10 mouse cellular contexts compared by ENCODE assay signal in the genomic region with DNA sequence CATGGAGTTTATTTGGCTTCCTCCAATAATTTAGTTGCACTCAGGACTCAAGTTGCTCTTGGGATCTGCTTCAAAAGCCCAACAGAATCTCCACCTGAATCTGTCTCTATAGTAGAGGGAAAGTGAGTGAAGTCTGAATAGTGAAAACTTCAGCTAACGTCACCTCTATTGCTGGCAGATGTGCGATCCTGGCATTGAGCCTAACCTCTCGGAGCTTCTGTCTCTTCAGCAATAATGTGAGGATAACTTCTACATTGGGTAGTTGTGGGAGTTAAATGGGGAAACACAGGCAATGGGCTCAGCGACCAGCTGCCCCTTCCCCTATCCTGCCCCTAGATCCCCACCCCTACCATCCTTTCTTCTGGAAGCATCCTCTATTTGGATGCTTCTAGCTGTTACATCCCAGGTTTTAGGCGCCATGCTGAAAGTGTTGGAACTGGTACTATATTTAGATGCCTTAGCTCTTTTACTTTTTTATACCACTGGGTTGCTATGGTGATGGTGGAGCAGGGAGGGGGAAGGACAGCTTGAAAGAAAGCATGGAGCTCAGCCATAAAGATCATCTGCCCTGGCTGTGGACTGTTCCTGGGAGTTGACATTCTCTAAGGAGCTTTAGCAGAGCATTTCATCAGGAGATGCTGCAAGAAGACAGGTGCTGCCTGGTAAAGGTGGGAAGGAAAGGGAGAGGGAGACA.
A peak's percentile ranks its signal among the peaks of the same experiment; 100 is the strongest.
DNase-seq lines count a peak whose midpoint lies in the region; ATAC-seq and TF ChIP-seq lines count a peak whose summit lies in the region.
"Had no signal": no experiment of that assay in that cellular context is flagged by ENCODE, and none has a peak within 500 bp of the region (broad histone marks: within the 10 kb centered on the region; RNA-seq: fewer than 3 reads in every experiment).

No protein-coding gene starts in this region.

- no peaks in the 10 kb centered on the region for H3K9me3 ChIP-seq in limb, embryonic 14.5 days (ENCODE audit: control insufficient read depth, low read length)
- H3K9me3 ChIP-seq in limb, embryonic 10.5 days (replicated peaks): no peaks in the 10 kb centered on the region
- H3K9me3 ChIP-seq in lung, postnatal 0 days (ENCODE audit: low read length): no peaks in the 10 kb centered on the region
- H3K9me3 ChIP-seq: liver, embryonic 15.5 days had no signal

- no peak overlapping the region for H3K9ac ChIP-seq in limb, embryonic 14.5 days (ENCODE audit: low read depth, low read length, severe bottlenecking)
- H3K9ac ChIP-seq in lung, postnatal 0 days (replicated peaks; ENCODE audit: low read depth): no peak overlapping the region
- H3K9ac ChIP-seq: liver, embryonic 15.5 days had no signal

- ATAC-seq in limb, embryonic 14.5 days (ENCODE audit: low FRiP score, low read depth): no peak
- no peak for ATAC-seq in lung, postnatal 0 days

- H3K4me1 ChIP-seq in limb, embryonic 14.5 days (ENCODE audit: control insufficient read depth, insufficient read depth, low read length): no peaks in the 10 kb centered on the region
- peaks cover 4% of the 10 kb centered on the region; the same call in 1 of the 2 replicates for H3K4me1 ChIP-seq in limb, embryonic 10.5 days
- H3K4me1 ChIP-seq in lung, postnatal 0 days (ENCODE audit: insufficient read depth, low read depth, low read length): no peaks in the 10 kb centered on the region
- H3K4me1 ChIP-seq: liver, embryonic 15.5 days had no signal

- 63% methylated on average over 5 of the region's 5 CpGs for WGBS in limb, embryonic 14.5 days
- 79% methylated on average over 5 of the region's 5 CpGs for WGBS in limb, embryonic 10.5 days
- 78% methylated on average over 5 of the region's 5 CpGs for WGBS in lung, postnatal 0 days

- TF ChIP-seq POLR2A in limb, embryonic 14.5 days (IDR thresholded peaks at IDR 0.05; ENCODE audit: borderline replicate concordance, extremely low read depth, insufficient read depth, insufficient read length): no peak

- H3K4me2 ChIP-seq in limb, embryonic 14.5 days (replicated peaks; ENCODE audit: low read depth, low read length, severe bottlenecking): no peak overlapping the region
- H3K4me2 ChIP-seq in lung, postnatal 0 days (replicated peaks; ENCODE audit: low read depth, low read length): no peak overlapping the region
- H3K4me2 ChIP-seq: liver, embryonic 15.5 days had no signal

- TF ChIP-seq CTCF in lung, postnatal 0 days (IDR thresholded peaks at IDR 0.05): no peak

- no peak for TF ChIP-seq EP300 in lung, postnatal 0 days (IDR thresholded peaks at IDR 0.05)

- no peak overlapping the region for H3K27ac ChIP-seq in limb, embryonic 14.5 days (replicated peaks; ENCODE audit: low read depth, low read length)
- H3K27ac ChIP-seq in limb, embryonic 10.5 days: no peak overlapping the region
- no peak overlapping the region for H3K27ac ChIP-seq in lung, postnatal 0 days (ENCODE audit: low read length)
- H3K27ac ChIP-seq: liver, embryonic 15.5 days had no signal

- no peaks in the 10 kb centered on the region for H3K36me3 ChIP-seq in limb, embryonic 14.5 days (ENCODE audit: control insufficient read depth, insufficient read depth, low read length)
- no peaks in the 10 kb centered on the region for H3K36me3 ChIP-seq in limb, embryonic 10.5 days
- no peaks in the 10 kb centered on the region for H3K36me3 ChIP-seq in lung, postnatal 0 days (ENCODE audit: insufficient read depth, low read length)
- H3K36me3 ChIP-seq: liver, embryonic 15.5 days had no signal

- no peak overlapping the region for H3K4me3 ChIP-seq in limb, embryonic 14.5 days (replicated peaks; ENCODE audit: low read length)
- H3K4me3 ChIP-seq in limb, embryonic 10.5 days: no peak overlapping the region
- no peak overlapping the region for H3K4me3 ChIP-seq in lung, postnatal 0 days (ENCODE audit: low read depth, low read length)
- H3K4me3 ChIP-seq: erythroblast, embryonic 14.5 days; liver, embryonic 15.5 days had no signal

- DNase-seq in limb, embryonic 14.5 days (ENCODE audit: low spot score): peak; percentile 18
- no peak for DNase-seq in limb, embryonic 10.5 days (ENCODE audit: low spot score)
- DNase-seq in cerebellum, postnatal 36 days: peak; percentile 28 to 43
- peak; percentile 35 to 52 for DNase-seq in layer of hippocampus, postnatal 36 days
- DNase-seq in right cerebral cortex, postnatal 25 days: peak; percentile 71
- no peak for DNase-seq in kidney, postnatal 4 days
- no peak for DNase-seq in urinary bladder, postnatal 25 days (ENCODE audit: low spot score)
- no peak for DNase-seq in lung, postnatal 0 days (ENCODE audit: low spot score)

- H3K27me3 ChIP-seq in limb, embryonic 14.5 days (ENCODE audit: control insufficient read depth, insufficient read depth, low read length): no peaks in the 10 kb centered on the region
- no peaks in the 10 kb centered on the region for H3K27me3 ChIP-seq in limb, embryonic 10.5 days (ENCODE audit: low read depth, poor library complexity, severe bottlenecking)
- H3K27me3 ChIP-seq in lung, postnatal 0 days (replicated peaks; ENCODE audit: insufficient read depth, low read length): no peaks in the 10 kb centered on the region
- H3K27me3 ChIP-seq: liver, embryonic 15.5 days had no signal

Comparison
In these comparisons a context has a peak if more than half of its experiments do, and no peak if none do; other contexts are left out.
1. DNase-seq: peak in limb, embryonic 14.5 days (single experiment), cerebellum, postnatal 36 days (2 of 2), layer of hippocampus, postnatal 36 days (2 of 2) and right cerebral cortex, postnatal 25 days (single experiment); none in limb, embryonic 10.5 days (single experiment), kidney, postnatal 4 days (0 of 2), urinary bladder, postnatal 25 days (single experiment) and lung, postnatal 0 days (single experiment).